Mouse (Mus musculus) testis, adult 2 months (tissue): ENCODE results near the gene Sema4d.

Experiments
- CTCF ChIP-seq: fragments of 200-500 bp; IDR thresholded peaks from 2 replicates; pipeline ENCODE4 v1.5.1; 2012; ENCODE audit warnings: low read depth, mild to moderate bottlenecking, inconsistent platforms, low read length, moderate library complexity; ENCODE audit not compliant: control insufficient read depth, insufficient read depth, insufficient replicate concordance
- POLR2A ChIP-seq: fragments of 200-500 bp; IDR thresholded peaks from 2 replicates; pipeline ENCODE4 v1.6.1; 2012; ENCODE audit warnings: low read depth, mild to moderate bottlenecking, inconsistent platforms, low read length, moderate library complexity; ENCODE audit not compliant: control insufficient read depth

GRCm38 (mm10) chr13:51724566-51724965, 69.0 kb downstream of the Sema4d start:
- no peak for TF ChIP-seq POLR2A
- TF ChIP-seq CTCF = no peak
